Mouse (Mus musculus) small intestine, adult 2 months (tissue): ENCODE measurements at regions not wholly inside any gene's neighbourhood (a gene's known extent, or its start where the extent isn't known, plus 50 kb on each side); places are given as distances from the start of the nearest gene placed in this dataset.
"Not testable (repeated sequence)": the region's sequence is repeated elsewhere in the genome, so short reads cannot be mapped to it uniquely, and the experiment has no call there.

Experiments
- H3K27ac ChIP-seq: fragments of 200-500 bp; 2 replicates; pipeline ENCODE4 v1.5.1; 2012; ENCODE audit warnings: low read depth, low read length, control low read depth, inconsistent platforms; ENCODE audit not compliant: insufficient read depth
- H3K27me3 ChIP-seq: fragments of 200-500 bp; 2 replicates; pipeline ENCODE4 v1.6.1; 2012; ENCODE audit warnings: mild to moderate bottlenecking, moderate library complexity, low read length, inconsistent platforms; ENCODE audit not compliant: control insufficient read depth, insufficient read depth
- H3K36me3 ChIP-seq: fragments of 200-500 bp; 2 replicates; pipeline ENCODE4 v1.6.1; 2012; ENCODE audit warnings: mild to moderate bottlenecking, low read length, control low read depth, inconsistent platforms; ENCODE audit not compliant: control insufficient read depth, insufficient read depth
- H3K4me1 ChIP-seq: fragments of 200-500 bp; 2 replicates; pipeline ENCODE4 v1.6.1; 2012; ENCODE audit warnings: low read length, inconsistent platforms, mixed read lengths; ENCODE audit not compliant: control insufficient read depth, insufficient read depth, insufficient read length
- H3K4me3 ChIP-seq: fragments of 200-500 bp; 2 replicates; pipeline ENCODE4 v1.5.1; 2012; ENCODE audit warnings: low read depth, mild to moderate bottlenecking, control low read depth, inconsistent platforms, low read length, moderate library complexity
- CTCF ChIP-seq: fragments of 200-500 bp; IDR thresholded peaks from 2 replicates; pipeline ENCODE4 v1.5.1; 2012; ENCODE audit warnings: low read depth, mild to moderate bottlenecking, control low read depth, inconsistent platforms, low read length, moderate library complexity, mixed read lengths; ENCODE audit not compliant: insufficient replicate concordance, insufficient read length; ENCODE audit errors: extremely low read depth
- POLR2A ChIP-seq: fragments of 200-500 bp; IDR thresholded peaks from 2 replicates; pipeline ENCODE4 v1.6.1; 2012; ENCODE audit warnings: low read depth, mild to moderate bottlenecking, control low read depth, inconsistent platforms, low read length, moderate library complexity
- WGBS: fragments of 180-500 bp; shearing (Covaris S2); methylation state at CpG from one replicate; pipeline ENCODE4 v1.1.7; 2018; 5-methylcytosine and 5-hydroxymethylcytosine counted together

GRCm38 (mm10) chr7:58446261-58446660, 209.7 kb upstream of the Atp10a start:
- no peak overlapping the region for H3K27ac ChIP-seq
- peaks cover 11% of the 10 kb centered on the region; the same call in 1 of the 2 replicates for H3K4me1 ChIP-seq
- no peak for TF ChIP-seq POLR2A
- no peak for TF ChIP-seq CTCF
- no peaks in the 10 kb centered on the region for H3K27me3 ChIP-seq
- no peak overlapping the region for H3K4me3 ChIP-seq
- no peaks in the 10 kb centered on the region for H3K36me3 ChIP-seq

- 61% methylated on average over 3 of the region's 3 CpGs for WGBS
Observed at GRCm38 (mm10) chr7:58448727-58449126, 207.2 kb upstream of the Atp10a start.

GRCm38 (mm10) chr7:58451981-58452380, 204.0 kb upstream of the Atp10a start:
- Histone ChIP-seq H3K4me1 (no peaks in the 10 kb centered on the region), H3K27ac (no peak overlapping the region), H3K4me3 (no peak overlapping the region), H3K36me3 (no peaks in the 10 kb centered on the region), H3K27me3 (no peaks in the 10 kb centered on the region)
- WGBS, result 55% methylated on average over 1 of the region's 1 CpGs
- TF ChIP-seq POLR2A, result no peak
- no peak for TF ChIP-seq CTCF

More at GRCm38 (mm10) chr7:58448727-58449126, 207.2 kb upstream of the Atp10a start:
- no peak overlapping the region for H3K4me3 ChIP-seq
- H3K4me1 ChIP-seq, result peaks cover 2% of the 10 kb centered on the region; the same call in 1 of the 2 replicates
- H3K27me3 ChIP-seq, result no peaks in the 10 kb centered on the region
- no peaks in the 10 kb centered on the region for H3K36me3 ChIP-seq
- TF ChIP-seq POLR2A, result no peak
- no peak for TF ChIP-seq CTCF
- H3K27ac ChIP-seq, result no peak overlapping the region; the same call in 1 of the 2 replicates

GRCm38 (mm10) chr7:58458146-58458545, 197.8 kb upstream of the Atp10a start:
- WGBS, result 56% methylated on average over 3 of the region's 3 CpGs
- not testable (repeated sequence) for H3K27ac ChIP-seq, H3K36me3 ChIP-seq, H3K4me3 ChIP-seq, H3K27me3 ChIP-seq, H3K4me1 ChIP-seq

- Histone ChIP-seq H3K36me3 (no peaks in the 10 kb centered on the region), H3K4me1 (no peaks in the 10 kb centered on the region), H3K27me3 (no peaks in the 10 kb centered on the region), H3K4me3 (no peak overlapping the region), H3K27ac (no peak overlapping the region)
- no peak for TF ChIP-seq CTCF
- no peak for TF ChIP-seq POLR2A
- 88% methylated on average over 2 of the region's 2 CpGs for WGBS
Observed at GRCm38 (mm10) chr7:58460939-58461338, 195.0 kb upstream of the Atp10a start.

GRCm38 (mm10) chr7:58473150-58473549, 182.8 kb upstream of the Atp10a start:
- Histone ChIP-seq H3K36me3 (no peaks in the 10 kb centered on the region), H3K27ac (no peak overlapping the region), H3K4me3 (no peak overlapping the region), H3K4me1 (no peaks in the 10 kb centered on the region), H3K27me3 (no peaks in the 10 kb centered on the region)
- 35% methylated on average over 3 of the region's 3 CpGs for WGBS
- TF ChIP-seq POLR2A, result no peak
- TF ChIP-seq CTCF, result no peak

GRCm38 (mm10) chr7:58475139-58475538, 180.8 kb upstream of the Atp10a start:
- H3K27me3 ChIP-seq, result no peaks in the 10 kb centered on the region
- 45% methylated on average over 2 of the region's 2 CpGs for WGBS
- H3K4me3 ChIP-seq, result no peak overlapping the region
- TF ChIP-seq POLR2A, result no peak
- TF ChIP-seq CTCF, result no peak
- H3K4me1 ChIP-seq, result no peaks in the 10 kb centered on the region
- H3K36me3 ChIP-seq, result no peaks in the 10 kb centered on the region
- no peak overlapping the region for H3K27ac ChIP-seq

- no peaks in the 10 kb centered on the region for H3K27me3 ChIP-seq
- no peaks in the 10 kb centered on the region for H3K36me3 ChIP-seq
- 73% methylated on average over 2 of the region's 2 CpGs for WGBS
- H3K27ac ChIP-seq, result no peak overlapping the region
- TF ChIP-seq POLR2A, result no peak
- TF ChIP-seq CTCF, result no peak
- H3K4me3 ChIP-seq, result no peak overlapping the region
- H3K4me1 ChIP-seq, result no peaks in the 10 kb centered on the region
Observed at GRCm38 (mm10) chr7:58488250-58488649, 167.7 kb upstream of the Atp10a start.
